Mouse (Mus musculus) layer of hippocampus, adult 2 months (tissue): Measurements from ENCODE around the gene 4921517D22Rik. TPM values are rescaled to one million over a fixed set of nuclear protein-coding genes. Genes with fewer than 3 reads are reported as not detected.
"Not testable (repeated sequence)": the region's sequence is repeated elsewhere in the genome, so short reads cannot be mapped to it uniquely, and the experiment has no call there.

Experiments used
- DNase-seq, 2 experiments: peaks; one replicate each; pipeline ENCODE4 v3.0.0; 2022; ENCODE audit warnings: low spot score in 2 of 2
- H3K27ac ChIP-seq: fragments of 200-600 bp; 2 replicates; pipeline ENCODE4 v1.8.1; 2022
- H3K4me3 ChIP-seq: fragments of 200-600 bp; 2 replicates; pipeline ENCODE4 v1.8.1; 2022; ENCODE audit warnings: mild to moderate bottlenecking
- CTCF ChIP-seq: fragments of 200-600 bp; conservative IDR thresholded peaks from 2 replicates; pipeline ENCODE4 v1.8.1; 2022; ENCODE audit warnings: antibody characterized with exemption, mild to moderate bottlenecking, moderate library complexity
- total RNA-seq, 2 experiments: library from RNA; stranded (reverse); gene quantifications; 2 replicates each; pipeline ENCODE4 v1.2.3; 2021

4921517D22Rik gene
- total RNA-seq, 2 experiments from 2014 or later, result not detected

GRCm38 (mm10) chr13:59713710-59714109, 19.8 kb upstream of the 4921517D22Rik start:
- DNase-seq, result no peak
- no peak for TF ChIP-seq CTCF
- Histone ChIP-seq H3K27ac (no peak overlapping the region), H3K4me3 (no peak overlapping the region)

- H3K4me3 ChIP-seq, DNase-seq, H3K27ac ChIP-seq: not testable (repeated sequence)
These were observed 18.1 kb upstream of the 4921517D22Rik start, which contains the start of gene Spata31d1b for GRCm38 (mm10) chr13:59711984-59712383. TSS of gene Spata31d1b (plus strand) at chr13:59712284.

GRCm38 (mm10) chr13:59710230-59710629, 16.3 kb upstream of the 4921517D22Rik start, which contains the start of gene Spata31d1a:
TSS of gene Spata31d1a (minus strand) at chr13:59710330.
- Histone ChIP-seq H3K27ac (no peak within 1 kb of the TSS), H3K4me3 (no peak within 1 kb of the TSS)
- TF ChIP-seq CTCF, result no peak
- DNase-seq, result no peak

GRCm38 (mm10) chr13:59704562-59704961, 10.7 kb upstream of the 4921517D22Rik start:
- TF ChIP-seq CTCF, result peak; percentile 64
- peak in 1 of 2 experiments; percentile 16 for DNase-seq
- no peak overlapping the region for H3K4me3 ChIP-seq
- peak overlapping the region; percentile 32; the same call in 1 of the 2 replicates for H3K27ac ChIP-seq

GRCm38 (mm10) chr13:59703514-59703913, 9.6 kb upstream of the 4921517D22Rik start:
- Histone ChIP-seq H3K27ac (peak overlapping the region; percentile 39; the same call in 1 of the 2 replicates), H3K4me3 (no peak overlapping the region)
- no peak for DNase-seq
- TF ChIP-seq CTCF, result no peak

GRCm38 (mm10) chr13:59700137-59700536, 6.2 kb upstream of the 4921517D22Rik start:
- DNase-seq, H3K27ac ChIP-seq, H3K4me3 ChIP-seq: not testable (repeated sequence)

- no peak for DNase-seq
- Histone ChIP-seq H3K4me3 (no peak overlapping the region), H3K27ac (no peak overlapping the region)
- TF ChIP-seq CTCF, result no peak
These were observed 5.2 kb upstream of the 4921517D22Rik start for GRCm38 (mm10) chr13:59699131-59699530.

- no peak overlapping the region for H3K27ac ChIP-seq
- TF ChIP-seq CTCF, result no peak
- no peak for DNase-seq
- H3K4me3 ChIP-seq, result no peak overlapping the region
These were observed 1.9 kb upstream of the 4921517D22Rik start for GRCm38 (mm10) chr13:59695781-59696180.

GRCm38 (mm10) chr13:59691478-59691877, 2.4 kb downstream of the 4921517D22Rik start:
- H3K4me3 ChIP-seq, result no peak overlapping the region
- no peak for TF ChIP-seq CTCF
- H3K27ac ChIP-seq, result no peak overlapping the region
- no peak for DNase-seq

GRCm38 (mm10) chr13:59690576-59690975, 3.3 kb downstream of the 4921517D22Rik start:
- Histone ChIP-seq H3K27ac (no peak overlapping the region), H3K4me3 (no peak overlapping the region)
- no peak for DNase-seq
- TF ChIP-seq CTCF, result no peak

GRCm38 (mm10) chr13:59689843-59690242, 4.1 kb downstream of the 4921517D22Rik start:
- no peak overlapping the region for H3K27ac ChIP-seq
- no peak for DNase-seq
- H3K4me3 ChIP-seq, result no peak overlapping the region
- no peak for TF ChIP-seq CTCF

- no peak for TF ChIP-seq CTCF
- H3K4me3 ChIP-seq, result no peak overlapping the region
- no peak for DNase-seq
- H3K27ac ChIP-seq, result no peak overlapping the region
These were observed 4.6 kb downstream of the 4921517D22Rik start for GRCm38 (mm10) chr13:59689313-59689712.

GRCm38 (mm10) chr13:59688338-59688770, 5.6 kb downstream of the 4921517D22Rik start:
- no peak for DNase-seq
- H3K27ac ChIP-seq, result no peak overlapping the region
- peak; percentile 73 for TF ChIP-seq CTCF
- H3K4me3 ChIP-seq, result no peak overlapping the region

GRCm38 (mm10) chr13:59685236-59685635, 8.7 kb downstream of the 4921517D22Rik start:
- H3K4me3 ChIP-seq, result no peak overlapping the region
- H3K27ac ChIP-seq, result no peak overlapping the region
- no peak for DNase-seq
- TF ChIP-seq CTCF, result no peak
